Mouse (Mus musculus) heart, embryonic 16.5 days (tissue): ENCODE data around the gene Tmem176a. TPM values are rescaled to one million over a fixed set of nuclear protein-coding genes. Genes with fewer than 3 reads are reported as not detected.

Source experiments
- ATAC-seq: fragments of 200-750 bp; cut with Nextera tagmentation; replicated peaks from 2 replicates; pipeline ENCODE4 v1.8.0; 2017; ENCODE audit warnings: moderate number of reproducible peaks; ENCODE audit not compliant: insufficient read depth, low FRiP score; ENCODE audit errors: extremely low read depth
- H3K27ac ChIP-seq: fragments of 300-500 bp; sonication (generic); 2 replicates; pipeline ENCODE4 v1.5.1; 2014; ENCODE audit warnings: mild to moderate bottlenecking, low read length, control low read depth, moderate library complexity
- H3K27me3 ChIP-seq: fragments of 300-500 bp; sonication (generic); 2 replicates; pipeline ENCODE4 v1.6.1; 2014; ENCODE audit warnings: low read length, mixed read lengths; ENCODE audit not compliant: control insufficient read depth, insufficient read depth
- H3K36me3 ChIP-seq: fragments of 300-500 bp; sonication (generic); 2 replicates; pipeline ENCODE4 v1.6.1; 2014; ENCODE audit not compliant: control insufficient read depth, insufficient read depth
- H3K4me1 ChIP-seq: fragments of 300-500 bp; sonication (generic); 2 replicates; pipeline ENCODE4 v1.6.1; 2014; ENCODE audit warnings: low read length, mixed read lengths; ENCODE audit not compliant: control insufficient read depth, insufficient read depth
- H3K4me2 ChIP-seq: fragments of 300-500 bp; sonication (generic); 2 replicates; pipeline ENCODE4 v1.6.1; 2014; ENCODE audit warnings: low read depth, mild to moderate bottlenecking, control low read depth, low read length
- H3K4me3 ChIP-seq: fragments of 300-500 bp; sonication (generic); 2 replicates; pipeline ENCODE4 v1.5.1; 2014; ENCODE audit warnings: mild to moderate bottlenecking, control low read depth, low read length
- H3K9ac ChIP-seq: fragments of 300-500 bp; sonication (generic); 2 replicates; pipeline ENCODE4 v1.6.1; 2014; ENCODE audit warnings: low read length, control low read depth
- H3K9me3 ChIP-seq: fragments of 300-500 bp; sonication (generic); replicated peaks from 2 replicates; pipeline ENCODE4 v1.6.1; 2016; ENCODE audit warnings: low read length; ENCODE audit not compliant: control insufficient read depth
- WGBS: fragments of 180-500 bp; shearing (Covaris S2); extraction: QIAGEN DNeasy Blood & Tissue Kit; methylation state at CpG from one replicate; pipeline ENCODE4 v1.1.7; 2014; 5-methylcytosine and 5-hydroxymethylcytosine counted together
- polyA plus RNA-seq: library from polyadenylated mRNA; unstranded; fragments of >200 nt; fragmentation: Nextera tagmentation; extraction: Ambion mirVana; gene quantifications from 2 replicates; pipeline ENCODE4 v1.2.1, GENCODE M21; 2015

The Tmem176a gene
- polyA plus RNA-seq, 1 experiment from 2014 or later: 78.4 TPM

DNA sequence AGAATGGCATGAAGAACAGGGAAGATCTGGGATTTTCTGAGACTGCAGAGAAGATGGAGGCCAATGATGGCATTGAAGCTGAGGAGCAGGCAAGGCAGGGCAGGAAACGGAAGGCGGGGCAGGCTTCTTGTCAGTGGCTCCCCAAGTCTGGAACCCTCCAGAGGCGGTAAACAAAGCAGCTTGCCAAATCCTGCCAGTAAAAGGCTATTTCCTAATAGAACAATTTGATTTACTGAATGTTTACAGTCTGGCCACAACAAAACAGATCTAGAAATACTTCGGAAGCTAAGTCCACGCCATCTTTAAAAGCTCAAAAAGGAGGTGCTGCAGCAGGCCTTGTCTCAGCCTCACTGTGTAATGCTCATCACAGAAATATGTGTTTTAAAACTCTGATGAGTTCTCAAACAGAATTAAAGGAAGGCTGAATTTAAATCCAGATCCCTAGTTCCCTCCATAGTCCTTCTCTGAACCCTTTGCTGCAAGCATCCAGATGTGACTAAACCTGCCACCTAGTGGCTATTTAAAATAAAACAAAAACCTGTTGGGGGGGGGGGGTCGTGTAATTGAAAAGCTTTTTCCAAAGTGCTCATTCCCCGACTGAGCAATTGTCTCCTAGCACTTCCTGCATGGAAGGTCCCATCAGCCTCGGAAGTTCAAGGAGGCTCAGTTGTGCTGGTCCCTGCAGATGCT is 17.0 kb downstream of the Tmem176a start:
- no peak overlapping the region for H3K9ac ChIP-seq
- H3K27ac ChIP-seq: no peak overlapping the region

DNA sequence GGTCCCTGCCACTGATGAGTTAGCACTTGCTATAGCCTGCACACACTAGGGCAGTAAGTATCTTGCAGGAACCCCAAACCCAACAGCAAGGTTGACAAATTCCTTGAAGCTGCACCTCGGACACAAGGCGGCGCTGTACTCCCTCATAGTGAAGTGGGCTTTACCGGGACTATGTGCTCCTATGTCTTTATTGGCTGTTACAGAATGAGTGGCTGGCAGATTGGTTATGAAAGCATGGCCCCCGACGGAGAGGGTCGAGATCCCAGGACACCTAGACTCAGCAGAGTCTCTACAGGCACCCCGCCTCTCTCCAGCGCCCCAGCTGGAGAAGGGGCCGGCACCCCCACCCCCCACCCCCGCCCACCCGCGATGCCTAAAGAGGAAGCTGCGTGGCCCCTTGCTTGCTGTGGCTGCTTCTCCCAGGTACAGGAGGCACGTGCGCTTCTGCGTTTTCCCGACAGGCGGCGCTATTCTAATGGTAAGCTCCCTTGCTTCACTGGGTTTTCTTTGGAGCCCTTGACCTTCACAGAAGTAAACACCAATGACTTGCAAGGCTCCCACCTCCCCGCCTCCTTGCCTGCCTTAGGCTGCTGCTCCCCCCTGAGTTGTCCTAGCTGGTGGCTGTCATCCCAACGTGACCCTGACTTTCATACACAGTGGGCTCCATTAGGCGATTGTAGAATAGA is 19.6 kb downstream of the Tmem176a start:
- Histone ChIP-seq H3K4me1 (no peaks in the 10 kb centered on the region; the same call in 1 of the 2 replicates), H3K9ac (peak overlapping the region; percentile 21; the same call in 1 of the 2 replicates), H3K36me3 (no peaks in the 10 kb centered on the region), H3K27ac (no peak overlapping the region), H3K4me3 (peak overlapping the region; percentile 32), H3K9me3 (no peaks in the 10 kb centered on the region), H3K27me3 (no peaks in the 10 kb centered on the region), H3K4me2 (peak overlapping the region; percentile 58)
- no peak; the same call in 1 of the 2 replicates for ATAC-seq
- 10% methylated on average over 21 of the region's 23 CpGs for WGBS

More for the DNA sequence above, 17.0 kb downstream of the Tmem176a start:
- no peak for ATAC-seq
- Histone ChIP-seq H3K4me2 (no peak overlapping the region), H3K4me1 (no peaks in the 10 kb centered on the region; the same call in 1 of the 2 replicates), H3K36me3 (no peaks in the 10 kb centered on the region), H3K4me3 (no peak overlapping the region), H3K9me3 (peaks cover 4% of the 10 kb centered on the region; the same call in 1 of the 2 replicates), H3K27me3 (no peaks in the 10 kb centered on the region)
- WGBS: 45% methylated on average over 8 of the region's 8 CpGs

- no peaks in the 10 kb centered on the region; the same call in 1 of the 2 replicates for H3K4me1 ChIP-seq
- H3K27ac ChIP-seq: no peak overlapping the region
- ATAC-seq: no peak
- H3K36me3 ChIP-seq: no peaks in the 10 kb centered on the region
- H3K27me3 ChIP-seq: no peaks in the 10 kb centered on the region
- no peak overlapping the region for H3K4me2 ChIP-seq
- H3K9ac ChIP-seq: no peak overlapping the region
- 79% methylated on average over 1 of the region's 1 CpGs for WGBS
- no peaks in the 10 kb centered on the region for H3K9me3 ChIP-seq
- H3K4me3 ChIP-seq: no peak overlapping the region
Measured at GRCm38 (mm10) chr6:48860851-48861250, 20.1 kb downstream of the Tmem176a start.

DNA sequence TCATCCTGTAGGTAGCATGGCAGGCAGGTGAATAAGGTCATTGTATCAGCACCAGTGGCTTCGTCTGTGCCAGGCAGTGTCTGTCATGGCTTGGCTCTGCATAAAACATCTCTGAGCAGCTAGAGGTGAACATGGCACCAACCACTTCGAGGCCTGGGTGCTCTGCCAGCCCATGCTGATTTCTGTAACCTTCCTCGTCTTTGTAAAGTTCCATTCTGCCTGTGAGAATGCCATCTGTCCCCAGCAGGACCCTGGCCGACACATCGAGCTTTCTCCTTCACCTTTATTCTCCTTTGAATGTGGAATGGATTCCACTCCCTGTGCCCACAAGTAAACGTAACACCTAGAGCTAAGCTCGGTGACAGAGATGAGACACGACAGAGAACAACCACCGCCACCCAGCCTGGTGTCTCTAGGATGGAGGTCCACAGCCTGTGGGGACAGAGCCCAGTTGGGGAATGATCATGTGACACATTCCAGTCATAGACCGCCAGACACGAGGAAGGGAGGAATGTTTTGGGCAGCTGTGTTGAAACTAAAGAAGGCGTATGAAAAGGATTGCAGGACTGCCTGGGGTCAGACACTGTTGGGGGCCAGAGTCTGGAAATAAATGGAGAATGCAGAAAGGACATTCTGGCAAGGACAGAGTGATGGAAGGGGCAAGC is 21.0 kb downstream of the Tmem176a start:
- Histone ChIP-seq H3K27ac (no peak overlapping the region), H3K4me3 (no peak overlapping the region), H3K4me1 (no peaks in the 10 kb centered on the region; the same call in 1 of the 2 replicates), H3K9me3 (no peaks in the 10 kb centered on the region), H3K36me3 (no peaks in the 10 kb centered on the region), H3K27me3 (no peaks in the 10 kb centered on the region), H3K9ac (no peak overlapping the region), H3K4me2 (no peak overlapping the region)
- WGBS: 58% methylated on average over 12 of the region's 12 CpGs
- ATAC-seq: peak; percentile 41; the same call in 1 of the 2 replicates

- Histone ChIP-seq H3K9me3 (no peaks in the 10 kb centered on the region), H3K4me2 (no peak overlapping the region), H3K36me3 (no peaks in the 10 kb centered on the region), H3K9ac (no peak overlapping the region), H3K27ac (no peak overlapping the region), H3K4me3 (no peak overlapping the region), H3K4me1 (no peaks in the 10 kb centered on the region; the same call in 1 of the 2 replicates), H3K27me3 (no peaks in the 10 kb centered on the region)
- ATAC-seq: no peak
- WGBS: 74% methylated on average over 4 of the region's 4 CpGs
Measured at GRCm38 (mm10) chr6:48862816-48863215, 22.1 kb downstream of the Tmem176a start.

DNA sequence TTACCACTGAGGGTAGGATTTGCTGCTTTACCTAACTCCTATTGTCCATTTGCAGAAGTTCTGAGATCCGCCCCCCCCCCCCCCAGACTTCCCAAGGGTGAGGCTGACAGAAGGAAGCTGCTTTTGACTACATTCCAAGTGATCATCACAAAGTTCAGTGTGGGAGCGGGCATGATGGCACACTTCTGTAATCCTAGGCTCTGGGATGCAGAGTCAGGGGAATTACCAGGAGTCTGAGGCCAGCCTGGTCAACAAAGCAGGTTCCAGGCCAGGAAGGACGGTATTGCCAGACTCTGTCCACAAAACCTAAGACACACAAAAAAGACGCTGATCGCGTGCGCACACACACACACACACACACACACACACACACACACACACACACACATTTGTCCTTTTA is 22.8 kb downstream of the Tmem176a start:
- Histone ChIP-seq H3K4me2 (no peak overlapping the region), H3K27ac (no peak overlapping the region), H3K27me3 (no peaks in the 10 kb centered on the region), H3K4me1 (no peaks in the 10 kb centered on the region; the same call in 1 of the 2 replicates), H3K4me3 (no peak overlapping the region), H3K36me3 (no peaks in the 10 kb centered on the region), H3K9ac (no peak overlapping the region), H3K9me3 (no peaks in the 10 kb centered on the region)
- WGBS: 83% methylated on average over 7 of the region's 7 CpGs
- no peak for ATAC-seq

GRCm38 (mm10) chr6:48864181-48864580 is 23.5 kb downstream of the Tmem176a start:
- no peak for ATAC-seq

GRCm38 (mm10) chr6:48864723-48865122 is 24.0 kb downstream of the Tmem176a start:
- 72% methylated on average over 3 of the region's 3 CpGs for WGBS
- no peaks in the 10 kb centered on the region for H3K36me3 ChIP-seq

More at GRCm38 (mm10) chr6:48864181-48864580, 23.5 kb downstream of the Tmem176a start:
- no peak overlapping the region for H3K27ac ChIP-seq
- H3K4me2 ChIP-seq: no peak overlapping the region
- WGBS: 40% methylated on average over 3 of the region's 3 CpGs
- H3K27me3 ChIP-seq: no peaks in the 10 kb centered on the region
- H3K4me3 ChIP-seq: no peak overlapping the region
- no peaks in the 10 kb centered on the region for H3K9me3 ChIP-seq
- no peaks in the 10 kb centered on the region for H3K36me3 ChIP-seq
- H3K9ac ChIP-seq: no peak overlapping the region
- no peaks in the 10 kb centered on the region; the same call in 1 of the 2 replicates for H3K4me1 ChIP-seq

More at GRCm38 (mm10) chr6:48864723-48865122, 24.0 kb downstream of the Tmem176a start:
- H3K4me3 ChIP-seq: no peak overlapping the region
- H3K4me2 ChIP-seq: no peak overlapping the region
- H3K27me3 ChIP-seq: no peaks in the 10 kb centered on the region
- H3K9ac ChIP-seq: no peak overlapping the region
- ATAC-seq: no peak
- no peaks in the 10 kb centered on the region; the same call in 1 of the 2 replicates for H3K4me1 ChIP-seq
- H3K9me3 ChIP-seq: no peaks in the 10 kb centered on the region
- H3K27ac ChIP-seq: no peak overlapping the region
